Mouse (Mus musculus) adipocyte (in vitro differentiated cells): Measurements from ENCODE around the gene Smad9.

Experiments used
- DNase-seq: peaks from one replicate; pipeline ENCODE4 v3.0.0-alpha.2; 2016; ENCODE audit warnings: low spot score

The Smad9 gene

DNA sequence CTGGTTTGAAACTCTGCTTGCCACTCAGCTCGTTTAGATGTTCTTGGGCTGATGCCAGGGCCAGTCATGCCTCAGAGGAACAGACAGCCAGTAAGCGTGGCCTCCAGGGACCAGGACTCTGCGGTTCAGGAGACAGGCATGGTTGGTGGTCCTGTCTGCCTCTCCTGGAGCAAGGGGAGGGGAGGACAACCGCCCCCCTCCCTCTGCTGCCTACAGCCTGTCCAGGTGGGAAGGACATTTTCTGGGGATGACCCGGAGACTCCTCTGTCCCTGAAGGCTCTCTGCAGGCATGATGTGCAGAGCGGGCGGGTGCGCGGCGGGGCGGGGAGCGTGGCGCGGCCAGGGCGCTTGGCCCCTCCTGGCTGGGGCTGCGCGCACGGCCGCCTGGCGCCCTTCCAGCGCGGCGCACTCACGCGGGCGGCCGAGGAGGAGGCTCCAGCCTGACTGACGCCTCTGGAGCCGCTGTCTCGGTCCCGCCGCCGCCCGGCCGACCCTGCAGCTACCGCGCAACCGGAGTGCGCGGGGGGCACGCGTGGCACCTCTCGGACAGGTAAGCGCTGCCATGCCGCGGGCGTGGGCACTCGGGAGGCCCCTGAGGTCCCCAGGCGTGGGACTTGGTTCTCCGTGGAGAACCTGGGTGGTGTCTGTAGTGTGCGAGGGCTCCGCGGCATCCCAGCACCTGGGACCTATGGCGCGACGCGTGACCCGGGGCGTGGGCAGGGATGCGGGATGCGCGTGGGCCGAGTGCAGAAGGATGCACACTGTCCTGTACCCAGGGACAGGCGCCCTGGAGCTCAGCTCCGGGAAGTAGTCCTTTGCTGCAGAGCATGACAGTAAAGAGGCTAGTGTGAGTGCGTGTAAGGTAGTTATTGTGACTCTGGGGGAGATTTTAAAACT lies at the start of gene Smad9:
Gene Smad9 (plus strand): TSS at position 438 of the 897 bp plus-strand sequence.
- DNase-seq: peak; percentile 50

DNA sequence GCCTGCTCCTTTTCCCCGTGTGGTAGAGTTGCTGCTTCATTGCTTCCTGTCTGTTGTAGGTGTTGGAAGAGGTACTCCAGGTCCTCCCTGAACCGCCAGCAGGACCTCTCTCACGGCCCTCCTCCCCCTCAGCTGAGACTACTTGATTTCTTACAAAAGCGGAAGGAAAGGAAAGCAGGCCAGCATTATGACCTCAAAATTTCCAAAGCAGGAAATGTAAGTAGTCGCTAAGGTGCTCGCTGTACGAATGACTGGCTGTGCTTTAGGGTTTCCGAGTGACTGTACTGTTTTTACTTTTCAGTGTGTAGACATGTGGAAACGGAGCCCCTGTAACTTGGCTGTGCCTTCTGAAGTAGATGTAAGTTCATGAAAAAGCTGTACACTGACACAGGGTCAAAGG lies 46.4 kb upstream of the Smad9 start:
- no peak for DNase-seq

DNA sequence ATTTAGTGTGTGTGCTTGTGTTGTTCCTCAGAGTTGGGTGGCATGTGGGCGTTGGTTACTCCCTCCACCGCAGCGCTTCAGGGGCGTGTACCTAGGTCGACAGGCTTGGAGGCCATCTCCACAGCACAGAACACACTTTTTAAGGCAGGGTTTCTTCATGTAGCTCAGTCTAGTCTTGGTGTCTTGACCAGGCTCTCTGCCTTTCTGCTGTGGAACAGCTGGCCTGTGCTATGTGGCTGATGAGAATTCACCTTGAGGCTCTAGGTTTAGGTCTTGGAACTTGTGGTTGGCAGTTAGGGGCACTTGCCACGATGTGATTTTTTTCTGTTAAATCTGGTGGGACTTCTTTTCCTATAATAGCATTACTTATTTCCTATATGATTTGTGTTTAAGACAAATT lies 41.1 kb upstream of the Smad9 start, which contains the start of gene Gm21958:
Gene Gm21958 (minus strand): TSS at position 101 of the 400 bp plus-strand sequence.
- DNase-seq: no peak

DNA sequence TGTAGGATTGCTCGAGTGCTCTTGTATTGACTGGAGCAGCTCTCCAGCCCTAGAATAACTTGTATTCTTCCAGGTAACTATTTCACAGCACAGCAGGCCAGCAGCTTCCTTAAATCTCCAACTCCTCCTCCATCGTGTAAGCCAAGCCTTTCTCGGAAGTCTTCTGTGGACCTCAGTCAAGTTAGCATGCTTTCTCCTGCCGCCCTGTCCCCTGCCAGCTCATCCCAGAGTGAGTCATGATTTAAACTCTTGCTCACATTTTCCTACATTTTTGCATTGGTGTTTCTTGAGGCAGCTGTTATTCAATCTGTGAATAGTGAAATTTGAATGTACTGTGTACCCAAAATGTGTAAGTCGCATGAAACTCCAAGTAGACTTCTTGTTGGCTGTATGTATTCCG lies 39.9 kb upstream of the Smad9 start:
- peak; percentile 64 for DNase-seq

DNA sequence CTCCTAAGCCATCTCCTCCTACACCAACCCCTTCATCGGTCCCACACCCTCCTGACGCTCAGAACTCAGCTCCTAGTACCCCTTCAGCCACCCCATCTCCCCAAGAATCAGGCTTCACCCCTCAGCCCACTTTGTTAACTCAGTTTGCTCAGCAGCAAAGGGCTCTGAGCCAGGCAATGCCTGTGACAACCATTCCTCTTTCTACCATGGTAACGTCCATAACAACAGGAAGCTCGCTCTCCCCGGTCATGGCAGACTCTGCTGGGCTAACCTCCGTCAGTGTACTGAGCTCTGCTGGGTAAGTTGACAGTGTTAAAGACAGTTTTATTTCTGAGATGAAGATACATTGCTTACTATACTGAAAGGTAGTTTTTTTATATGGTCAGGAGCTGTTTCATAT lies 38.0 kb upstream of the Smad9 start:
- DNase-seq: no peak

DNA sequence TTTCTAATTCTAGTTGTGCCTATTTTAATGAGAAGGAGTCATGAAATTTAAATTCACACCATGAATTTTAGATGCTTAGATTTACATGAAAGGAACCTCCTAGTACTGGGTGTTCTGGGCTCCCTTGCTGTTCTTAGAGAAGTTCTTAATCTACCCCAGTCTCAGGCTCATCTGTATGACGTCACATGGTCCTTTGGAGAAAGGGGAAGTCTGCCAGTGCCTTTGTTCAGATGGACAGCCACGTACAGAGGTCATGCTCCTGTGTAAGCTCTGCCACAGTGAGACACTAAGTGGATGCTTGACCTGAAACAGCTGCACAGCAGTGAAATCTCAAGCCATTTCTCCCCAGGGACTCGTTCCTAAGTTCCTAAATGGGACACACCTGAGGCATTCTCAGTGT lies 36.4 kb upstream of the Smad9 start:
- DNase-seq: no peak

- DNase-seq: peak; percentile 71
These were observed 31.5 kb upstream of the Smad9 start for GRCm38 (mm10) chr3:54723741-54724500.

DNA sequence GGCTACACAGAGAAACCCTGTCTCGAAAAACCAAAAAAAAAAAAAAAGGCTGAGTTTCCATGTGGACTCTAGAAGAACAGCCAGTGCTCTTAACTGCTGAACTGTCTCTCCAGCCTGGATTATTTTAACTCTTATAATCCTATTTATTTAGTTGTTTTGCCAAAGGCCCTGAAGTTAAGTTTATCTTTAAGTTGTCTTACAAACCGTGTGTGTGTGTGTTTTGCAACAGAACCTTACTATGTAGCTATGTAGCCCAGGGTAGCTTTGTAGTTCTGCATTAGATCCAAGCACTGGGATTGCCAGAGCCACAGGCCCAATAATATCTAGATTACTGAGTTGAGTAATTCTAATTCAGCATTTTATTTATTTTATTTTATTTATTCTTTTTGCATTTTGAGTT lies 30.0 kb upstream of the Smad9 start:
- DNase-seq: no peak

DNA sequence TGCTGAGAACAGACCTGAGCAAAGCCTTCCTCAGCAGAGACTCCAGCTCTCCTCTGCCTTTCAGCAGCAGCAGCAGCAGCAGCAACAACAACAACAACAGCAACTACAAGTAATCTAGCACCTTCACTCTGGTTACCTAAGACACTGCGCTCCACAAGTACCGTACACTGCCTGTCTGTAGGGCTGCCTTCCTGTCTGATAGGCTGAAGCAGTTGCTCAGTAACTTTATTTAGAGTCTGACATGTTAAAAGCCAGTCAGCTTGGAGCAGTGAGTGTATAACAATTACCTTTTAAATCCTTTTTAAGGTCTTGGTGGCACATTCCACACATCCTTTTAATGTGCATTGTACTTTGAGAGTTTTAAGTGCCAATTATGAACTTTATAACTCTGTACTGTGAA lies 27.8 kb upstream of the Smad9 start:
- no peak for DNase-seq

DNA sequence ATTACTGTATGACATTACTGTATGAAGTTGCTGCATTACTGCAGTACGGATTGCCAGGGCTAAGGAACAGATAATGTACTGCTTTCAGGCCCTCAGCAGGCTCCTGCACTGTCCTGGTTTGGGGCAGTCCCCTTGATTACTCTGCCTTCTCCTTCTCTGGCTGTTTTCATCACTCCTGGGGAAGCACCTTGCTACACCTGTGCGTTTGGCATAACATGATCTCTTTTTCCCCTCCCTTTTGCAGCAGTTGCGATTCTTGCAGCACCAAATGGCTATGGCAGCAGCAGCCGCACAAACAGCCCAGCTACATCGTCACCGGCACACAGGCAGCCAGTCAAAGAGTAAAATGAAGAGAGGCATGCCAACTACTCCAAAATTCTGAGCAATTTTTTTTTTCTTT lies 27.3 kb upstream of the Smad9 start:
- no peak for DNase-seq

DNA sequence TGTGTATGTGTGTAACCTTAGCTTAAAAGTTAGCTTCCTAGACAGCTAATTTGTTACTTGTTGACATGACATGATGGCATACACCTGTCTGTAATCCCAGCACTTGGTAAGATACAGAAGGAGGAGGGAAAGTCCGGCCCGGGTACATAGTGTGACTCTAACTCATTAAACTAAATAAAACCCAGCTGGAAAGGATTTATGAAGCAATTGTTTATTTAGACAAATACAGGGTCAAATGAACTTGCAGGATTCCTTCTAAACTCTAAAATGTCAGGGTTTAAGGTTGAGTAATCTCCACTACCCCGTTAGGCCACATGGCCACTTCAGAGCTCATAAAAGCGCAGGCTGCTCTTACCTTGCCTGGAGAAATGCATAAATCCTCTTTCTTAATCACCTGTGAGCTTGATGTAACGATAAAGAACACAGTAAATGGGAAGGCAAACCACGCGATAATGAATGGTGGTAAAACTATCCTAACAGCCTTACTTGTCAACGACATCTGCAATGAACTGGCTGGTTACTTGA lies 23.7 kb upstream of the Smad9 start:
- DNase-seq: no peak

- DNase-seq: no peak
These were observed 23.0 kb upstream of the Smad9 start for GRCm38 (mm10) chr3:54732371-54732770.

GRCm38 (mm10) chr3:54734411-54735246 lies 20.8 kb upstream of the Smad9 start:
- DNase-seq: peak; percentile 85

- DNase-seq: peak; percentile 85
These were observed 19.9 kb upstream of the Smad9 start, which contains the start of the genes Exosc8 and Alg5 for GRCm38 (mm10) chr3:54735247-54736046. Gene Exosc8, minus strand, starts transcription at chr3:54735393. Gene Alg5, plus strand, starts transcription at chr3:54735539.

- peak; percentile 75 for DNase-seq
These were observed 19.1 kb upstream of the Smad9 start for GRCm38 (mm10) chr3:54736101-54736927.

DNA sequence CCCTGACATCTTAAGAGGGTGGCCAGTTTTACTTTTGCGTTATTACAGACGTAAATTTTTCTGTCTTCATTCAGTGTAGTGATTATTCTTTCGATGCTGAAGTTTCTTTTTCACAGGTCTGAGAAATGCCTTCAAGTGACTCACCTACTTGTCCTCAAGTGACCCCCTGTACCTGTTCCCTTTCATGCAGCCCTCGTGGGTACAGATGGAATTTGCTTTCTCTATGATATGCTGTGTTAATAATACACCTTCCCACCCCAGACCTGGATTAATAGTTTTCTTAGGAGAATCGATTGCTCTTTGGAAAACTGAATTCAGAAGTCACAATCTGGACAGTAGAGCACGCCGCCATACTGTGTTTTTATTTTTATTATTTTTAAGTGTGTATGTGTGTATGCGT lies 18.1 kb upstream of the Smad9 start:
- DNase-seq: no peak

DNA sequence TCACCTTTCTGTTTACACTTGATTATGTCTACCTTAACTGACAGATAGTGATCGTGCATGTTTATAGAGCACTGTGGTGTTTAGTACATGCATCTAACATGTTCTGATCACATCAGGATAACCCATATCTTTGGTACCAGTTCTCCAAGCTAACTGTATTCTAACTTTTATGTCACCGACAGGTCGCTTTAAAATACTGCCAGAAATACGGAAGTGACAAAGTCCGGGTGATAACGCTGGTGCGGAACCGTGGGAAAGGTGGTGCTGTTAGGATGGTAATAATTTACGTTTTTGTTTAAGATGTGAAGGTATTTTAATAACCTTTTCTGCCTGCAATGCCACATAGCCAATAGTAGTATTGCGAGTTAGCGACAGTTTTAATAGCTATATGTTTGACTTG lies 13.4 kb upstream of the Smad9 start:
- DNase-seq: no peak

- peak; percentile 56 for DNase-seq
These were observed 9.6 kb upstream of the Smad9 start for GRCm38 (mm10) chr3:54745799-54746198.

DNA sequence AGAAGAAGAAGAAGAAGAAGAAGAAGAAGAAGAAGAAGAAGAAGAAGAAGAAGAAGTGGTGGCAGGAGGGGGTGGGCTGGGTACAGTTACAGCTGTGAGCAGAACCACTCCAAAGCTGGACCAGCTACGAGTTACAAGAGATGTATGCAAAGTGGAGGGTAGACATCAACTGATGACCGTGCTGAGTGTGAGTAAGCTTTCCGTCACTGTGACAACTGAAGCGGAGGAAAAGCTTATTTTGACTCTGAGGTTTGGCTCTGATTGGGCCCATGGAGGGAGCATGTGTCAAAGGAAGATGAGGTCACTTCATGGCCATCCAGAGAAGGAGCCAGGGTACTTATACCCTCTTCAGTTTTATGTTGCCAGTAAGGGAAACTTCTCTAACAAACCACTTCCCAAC lies 2.0 kb upstream of the Smad9 start:
- no peak for DNase-seq

GRCm38 (mm10) chr3:54756058-54756457 lies 676 bp downstream of the Smad9 start:
- no peak for DNase-seq
